Mouse (Mus musculus) megakaryocyte progenitor cell, adult 5-6 weeks (primary cell): ENCODE measurements around the gene Exosc5. TPM values are rescaled to one million over a fixed set of nuclear protein-coding genes. Genes with fewer than 3 reads are reported as not detected.

Source experiments
- total RNA-seq, 2 experiments: library from RNA; stranded (forward) in 1 of 2; stranded (reverse) in 1 of 2; fragments of 157-497, 149-512 nt in 1 of 2; fragments of 200-1000 nt in 1 of 2; gene quantifications; 2 replicates each; pipeline versions ENCODE4 v1.2.3 to v1.2.4; 2015 to 2017

Gene Exosc5
- total RNA-seq, 2 experiments from 2014 or later = 71.8 to 84.9 TPM

Other genes with a start within 250 kb of the Exosc5 start
- gene Cxcl17, start 246.3 kb upstream of the Exosc5 start, total RNA-seq (2015) = not detected in 2 replicates
- not detected in 2 replicates for gene Cxcl17, start 246.3 kb upstream of the Exosc5 start, total RNA-seq (2017)
- 62.9 and 87.1 TPM in 2 replicates for gene Ceacam1, start 181.6 kb upstream of the Exosc5 start, total RNA-seq (2015)
- gene Ceacam1, start 181.6 kb upstream of the Exosc5 start, total RNA-seq (2017) = 21.0 and 23.6 TPM in 2 replicates
- 0.07 TPM in 1 of 2 replicates, not detected in the other for gene Ceacam2, start 119.3 kb upstream of the Exosc5 start, total RNA-seq (2015)
- gene Ceacam2, start 119.3 kb upstream of the Exosc5 start, total RNA-seq (2017) = 0.46 TPM in 1 of 2 replicates, not detected in the other
- not detected in 2 replicates for gene Erich4, start 43.3 kb upstream of the Exosc5 start, total RNA-seq (2015)
- not detected in 2 replicates for gene Erich4, start 43.3 kb upstream of the Exosc5 start, total RNA-seq (2017)
- 24.5 and 30.0 TPM in 2 replicates for gene Dmac2, start 39.8 kb upstream of the Exosc5 start, total RNA-seq (2015)
- 34.0 and 34.9 TPM in 2 replicates for gene Dmac2, start 39.8 kb upstream of the Exosc5 start, total RNA-seq (2017)
- gene B3gnt8, start 32.5 kb upstream of the Exosc5 start, total RNA-seq (2015) = 5.1 and 7.4 TPM in 2 replicates
- 13.2 and 22.2 TPM in 2 replicates for gene B3gnt8, start 32.5 kb upstream of the Exosc5 start, total RNA-seq (2017)
- 37.6 and 46.7 TPM in 2 replicates for gene Bckdha, start 183 bp upstream of the Exosc5 start, total RNA-seq (2015)
- gene Bckdha, start 183 bp upstream of the Exosc5 start, total RNA-seq (2017) = 48.6 and 52.0 TPM in 2 replicates
- gene Tmem91, start 16.0 kb downstream of the Exosc5 start, total RNA-seq (2015) = 0.69 and 1.0 TPM in 2 replicates
- gene Tmem91, start 16.0 kb downstream of the Exosc5 start, total RNA-seq (2017) = not detected in 2 replicates
- 34.4 and 38.7 TPM in 2 replicates for gene B9d2, start 21.6 kb downstream of the Exosc5 start, total RNA-seq (2015)
- gene B9d2, start 21.6 kb downstream of the Exosc5 start, total RNA-seq (2017) = 38.2 and 39.8 TPM in 2 replicates
- gene Tgfb1, start 27.8 kb downstream of the Exosc5 start, total RNA-seq (2015) = 237 and 286 TPM in 2 replicates
- 35.7 and 35.8 TPM in 2 replicates for gene Tgfb1, start 27.8 kb downstream of the Exosc5 start, total RNA-seq (2017)
- gene Ccdc97, start 59.9 kb downstream of the Exosc5 start, total RNA-seq (2015) = 25.1 and 27.4 TPM in 2 replicates
- gene Ccdc97, start 59.9 kb downstream of the Exosc5 start, total RNA-seq (2017) = 10.5 and 18.3 TPM in 2 replicates
- gene Hnrnpul1, start 95.6 kb downstream of the Exosc5 start, total RNA-seq (2015) = 132 and 135 TPM in 2 replicates
- 126 and 141 TPM in 2 replicates for gene Hnrnpul1, start 95.6 kb downstream of the Exosc5 start, total RNA-seq (2017)
- gene Axl, start 129.5 kb downstream of the Exosc5 start, total RNA-seq (2015) = 1.1 and 2.3 TPM in 2 replicates
- 1.5 and 1.9 TPM in 2 replicates for gene Axl, start 129.5 kb downstream of the Exosc5 start, total RNA-seq (2017)
- gene Cyp2s1, start 157.7 kb downstream of the Exosc5 start, total RNA-seq (2015) = 0.17 TPM in 1 of 2 replicates, not detected in the other
- gene Cyp2s1, start 157.7 kb downstream of the Exosc5 start, total RNA-seq (2017) = not detected in 2 replicates
- gene Cyp2b10, start 238.5 kb downstream of the Exosc5 start, total RNA-seq (2015) = not detected in 2 replicates
- gene Cyp2b10, start 238.5 kb downstream of the Exosc5 start, total RNA-seq (2017) = not detected in 2 replicates